Mouse (Mus musculus): ENCODE measurements around the gene Gm1604a.
"Not testable (repeated sequence)": the region's sequence is repeated elsewhere in the genome, so short reads cannot be mapped to it uniquely, and the experiment has no call there.

DNA sequence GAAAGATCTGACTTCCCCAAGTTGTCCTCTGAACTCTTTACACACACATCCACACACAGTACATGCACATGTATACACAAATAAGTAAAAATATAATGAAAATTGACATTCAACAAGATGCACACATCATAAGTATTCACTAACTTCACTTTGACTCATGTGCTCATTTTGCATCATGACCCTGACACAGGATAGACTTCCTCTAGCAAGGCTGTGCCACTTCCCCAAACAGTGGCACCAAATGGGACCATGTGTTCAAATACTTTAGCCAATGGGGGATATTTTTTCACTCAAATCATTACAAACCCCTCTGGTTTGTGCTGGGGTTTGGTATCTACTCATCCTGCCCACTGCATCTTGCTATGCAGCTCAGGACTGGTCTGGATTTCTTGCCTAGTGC, 16.5 kb upstream of the Gm1604a start:
- TF ChIP-seq CTCF (IDR thresholded peaks at IDR 0.05; ENCODE audit: control insufficient read depth, insufficient read depth, low read length); POLR2A (IDR thresholded peaks at IDR 0.05; ENCODE audit: borderline replicate concordance, control insufficient read depth, low read depth, low read length): not testable (repeated sequence)

Measured in bone marrow, adult 2 months (tissue).